Mouse (Mus musculus) liver (tissue): ENCODE measurements around the gene Gm37240.

ENCODE experiments used
- DNase-seq: peaks from one replicate; pipeline ENCODE4 v3.0.0-alpha.2; 2020; ENCODE audit warnings: mixed read lengths

The Gm37240 gene

DNA sequence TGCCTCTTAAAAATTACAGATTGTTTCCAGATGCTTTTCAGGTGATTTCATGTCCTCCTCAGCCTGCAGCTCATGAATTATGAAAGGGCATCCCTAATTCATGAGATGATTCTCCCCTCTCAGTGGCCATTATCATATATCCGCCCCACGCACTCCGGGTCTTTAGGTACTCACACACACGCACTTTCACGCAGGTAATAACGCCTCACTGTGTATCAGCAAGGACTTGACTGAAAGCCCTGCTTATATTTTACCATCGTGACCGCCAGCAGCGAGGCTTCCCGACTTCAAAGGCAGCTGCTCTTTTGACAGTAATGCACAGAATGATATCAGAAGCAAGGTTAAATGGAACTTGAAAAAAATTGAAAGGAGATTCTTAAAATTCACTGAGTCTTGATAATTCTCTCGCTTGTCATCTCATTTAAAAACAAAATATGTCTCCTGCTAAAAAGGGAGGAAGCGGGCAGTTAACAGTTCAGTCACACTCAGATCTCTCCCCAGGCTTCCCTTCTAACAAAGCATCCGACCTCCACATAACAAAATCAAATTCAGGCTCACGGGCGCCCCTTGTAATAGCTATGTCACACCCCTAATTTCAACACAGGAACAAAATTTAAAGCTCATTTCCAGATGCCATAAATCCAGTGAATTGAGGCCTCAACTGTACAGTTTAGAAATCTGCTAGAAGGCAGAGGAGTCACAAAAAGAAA, 66.3 kb downstream of the Gm37240 start:
- DNase-seq, result no peak

DNA sequence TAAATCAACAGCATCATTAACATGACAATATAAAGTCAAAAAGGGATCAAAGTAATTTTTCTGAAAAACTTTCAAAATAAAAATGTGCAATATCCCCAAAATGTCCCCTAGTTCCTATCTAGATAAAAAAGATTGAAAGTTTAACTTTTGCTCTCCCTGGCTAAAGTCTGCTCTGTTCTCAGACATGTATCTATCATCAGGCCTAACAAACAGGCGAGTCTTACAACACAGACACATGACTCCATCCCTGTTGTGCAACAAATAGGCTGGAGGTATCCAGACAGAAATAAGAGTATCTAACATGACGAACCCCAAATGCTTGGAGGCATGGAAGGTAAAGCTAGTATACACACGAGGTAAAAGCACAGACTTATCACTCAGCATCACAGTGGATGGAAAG, 68.0 kb downstream of the Gm37240 start:
- no peak for DNase-seq

DNA sequence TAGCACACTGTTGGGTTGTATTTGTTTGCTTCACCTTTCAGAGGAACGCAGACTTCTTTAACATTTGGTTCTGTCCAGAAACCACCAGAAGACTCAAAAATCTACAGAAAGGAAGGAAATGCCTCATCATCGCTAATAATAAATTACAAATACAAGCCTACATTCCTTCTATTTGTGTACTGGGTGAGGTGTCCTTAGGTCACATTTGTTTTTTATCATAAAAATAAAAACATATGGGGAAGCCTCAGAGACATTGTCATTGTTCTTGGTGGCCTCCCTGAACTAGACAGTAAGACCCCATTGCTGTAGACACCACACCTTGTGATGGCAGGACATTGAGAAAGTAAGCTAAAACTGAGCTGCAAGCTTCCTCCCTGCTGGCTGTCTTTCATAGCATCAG, 70.1 kb downstream of the Gm37240 start, which contains the start of gene Fam160a1:
Gene Fam160a1 (minus strand): TSS at position 101 of the 400 bp plus-strand sequence.
- DNase-seq, result no peak

DNA sequence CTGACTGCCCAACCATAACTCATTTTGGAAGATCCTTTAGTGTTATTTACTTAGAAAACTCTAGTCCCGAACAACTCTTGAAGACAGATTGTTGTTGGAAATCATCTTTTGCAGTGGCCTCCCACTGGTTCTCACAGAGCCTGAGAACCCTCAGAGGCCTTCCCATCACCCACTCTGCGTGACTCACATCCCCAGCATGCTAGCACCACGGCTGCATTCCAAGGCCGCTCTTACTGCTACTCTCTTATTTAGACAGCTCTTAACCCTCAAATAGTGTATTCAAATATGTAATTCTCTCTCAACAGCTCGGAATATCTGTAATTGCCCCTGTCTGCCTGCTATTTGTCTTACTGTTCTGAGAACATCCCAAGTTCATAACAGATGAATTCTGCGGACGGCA, 73.1 kb downstream of the Gm37240 start:
- DNase-seq, result no peak

DNA sequence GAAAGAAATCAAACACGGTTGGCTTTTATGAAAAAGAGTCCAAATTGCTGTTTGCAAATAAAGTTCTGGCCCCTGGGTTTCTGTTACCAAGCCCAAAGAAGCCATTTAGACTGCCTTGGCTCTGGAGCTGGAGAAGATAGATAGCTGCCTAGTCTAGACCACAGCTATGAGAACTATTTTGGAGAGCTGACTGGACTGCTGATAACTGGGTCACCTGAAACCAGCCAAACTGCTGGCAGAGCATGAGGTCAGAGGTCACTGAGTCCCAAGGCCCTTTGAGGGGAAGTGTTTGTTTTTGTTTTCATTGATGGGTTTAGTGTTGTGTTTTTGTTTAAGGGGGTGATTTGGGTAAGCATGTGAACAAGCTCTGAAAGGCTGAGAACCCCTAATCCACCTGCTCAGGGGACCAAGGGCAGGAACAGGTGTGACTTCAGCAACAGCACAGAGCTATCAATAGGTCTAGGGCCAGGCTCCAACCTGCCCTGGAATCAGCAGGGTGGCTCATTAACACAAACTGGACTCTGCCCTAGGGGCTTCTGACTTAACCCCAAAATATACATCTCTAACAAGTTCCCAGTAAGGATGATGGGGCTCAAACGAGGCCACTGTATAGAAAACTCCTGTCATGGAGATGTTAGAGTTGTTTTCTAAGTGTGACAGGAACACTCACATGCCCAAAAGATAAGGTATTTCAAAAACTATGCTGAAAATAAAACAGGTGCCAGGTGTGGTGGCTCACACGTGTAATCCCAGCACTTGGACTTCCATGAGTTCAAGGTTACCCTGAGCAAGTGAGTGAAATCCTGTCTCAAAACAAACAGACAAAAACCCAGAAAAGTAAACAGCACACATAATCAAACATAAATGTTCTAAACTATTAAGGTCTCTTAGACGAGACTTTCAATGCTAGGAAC, 74.0 kb downstream of the Gm37240 start:
- DNase-seq, result no peak

DNA sequence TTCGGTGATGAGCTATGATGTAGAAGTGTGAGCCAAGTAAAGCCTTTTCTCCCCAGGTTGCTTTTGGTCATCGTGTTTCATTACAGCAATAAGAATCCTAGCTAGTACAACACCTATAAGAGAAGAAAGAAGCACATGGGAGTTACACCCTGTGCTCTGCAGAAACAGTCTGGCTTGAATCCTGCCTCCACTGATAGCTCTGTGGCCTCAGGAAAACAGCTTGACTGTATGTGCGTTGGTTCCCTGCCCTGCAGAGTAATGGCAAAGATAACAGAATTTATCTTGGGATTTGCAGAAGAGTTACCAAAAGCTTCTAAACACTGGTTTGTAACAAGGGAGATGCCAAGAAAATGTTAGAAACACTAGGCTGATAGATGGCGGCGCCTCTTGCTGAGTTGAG, 75.3 kb downstream of the Gm37240 start:
- DNase-seq, result peak; percentile 5

DNA sequence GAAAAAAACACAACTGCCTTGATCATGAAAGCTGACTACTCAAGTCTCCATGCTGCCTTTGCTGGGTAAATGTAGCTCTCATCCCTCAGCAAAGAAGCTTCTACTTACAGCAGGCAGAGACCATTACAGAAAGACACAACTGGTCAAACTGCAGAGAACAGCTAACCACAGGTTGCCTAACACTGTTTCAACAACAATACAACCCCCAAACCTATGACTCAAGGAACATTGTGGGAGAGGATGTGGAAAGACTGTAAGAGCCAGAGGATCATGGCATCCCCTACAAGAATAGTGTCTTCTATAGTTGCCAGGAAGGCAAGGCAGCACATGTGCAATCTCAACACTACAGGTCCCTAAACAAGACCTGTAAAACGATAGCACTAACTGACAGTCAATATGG, 94.2 kb downstream of the Gm37240 start:
- no peak for DNase-seq

DNA sequence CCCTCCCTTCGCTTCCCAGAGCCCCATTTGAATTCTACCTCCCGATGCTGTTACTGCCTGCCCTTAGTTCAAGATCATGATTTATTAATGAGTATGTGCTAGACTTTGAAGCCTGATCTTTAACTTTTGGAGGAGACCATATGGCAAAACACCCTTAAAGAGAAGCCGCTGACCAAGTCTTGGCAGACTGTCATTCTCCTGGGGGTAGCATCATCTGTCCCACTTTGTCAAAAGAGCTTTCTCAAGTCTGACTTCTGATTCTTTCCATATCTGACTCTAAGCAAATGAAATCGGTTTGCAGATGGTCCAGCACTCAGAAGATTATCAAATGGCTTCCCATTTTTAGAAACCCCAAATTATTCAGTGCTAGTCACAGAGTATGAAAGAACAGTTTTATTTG, 97.6 kb downstream of the Gm37240 start:
- DNase-seq, result no peak

DNA sequence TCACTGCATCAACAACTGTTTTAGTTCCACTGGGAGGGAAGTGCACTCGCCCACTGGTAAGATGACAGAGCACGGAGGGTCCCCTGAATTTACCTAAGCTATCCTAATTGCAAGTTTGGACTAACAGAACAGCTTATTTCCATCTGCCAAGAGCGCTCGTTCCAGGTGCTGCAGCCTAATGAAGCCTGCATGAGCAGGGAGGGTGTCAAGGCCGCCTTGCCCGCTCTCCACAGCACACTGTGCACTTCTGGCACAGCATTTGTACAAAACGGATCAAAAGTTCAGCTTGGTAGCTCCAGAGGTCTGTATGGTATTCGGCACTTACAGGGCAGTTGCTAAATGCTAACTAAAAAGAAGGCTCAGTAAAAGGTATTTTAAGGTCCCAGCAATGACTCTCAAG, 100.8 kb downstream of the Gm37240 start:
- DNase-seq, result no peak

DNA sequence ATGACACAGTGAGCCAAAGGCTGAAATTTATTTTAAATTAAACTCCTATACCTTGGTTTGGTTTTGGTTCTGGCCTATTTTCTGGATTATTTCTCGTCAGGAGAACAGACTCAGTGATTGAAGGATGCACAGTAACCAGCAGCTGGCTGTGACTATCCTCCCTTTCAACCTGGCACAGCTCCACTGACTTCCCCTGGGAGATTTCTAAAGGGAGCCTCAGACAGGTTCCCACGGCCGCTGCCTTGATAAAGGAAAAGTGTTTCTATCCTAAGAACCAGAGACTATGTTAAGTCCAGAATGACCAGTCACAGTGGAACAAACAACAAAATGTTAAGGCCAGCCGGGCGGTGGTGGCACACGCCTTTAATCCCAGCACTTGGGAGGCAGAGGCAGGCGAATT, 106.4 kb downstream of the Gm37240 start:
- DNase-seq, result no peak

DNA sequence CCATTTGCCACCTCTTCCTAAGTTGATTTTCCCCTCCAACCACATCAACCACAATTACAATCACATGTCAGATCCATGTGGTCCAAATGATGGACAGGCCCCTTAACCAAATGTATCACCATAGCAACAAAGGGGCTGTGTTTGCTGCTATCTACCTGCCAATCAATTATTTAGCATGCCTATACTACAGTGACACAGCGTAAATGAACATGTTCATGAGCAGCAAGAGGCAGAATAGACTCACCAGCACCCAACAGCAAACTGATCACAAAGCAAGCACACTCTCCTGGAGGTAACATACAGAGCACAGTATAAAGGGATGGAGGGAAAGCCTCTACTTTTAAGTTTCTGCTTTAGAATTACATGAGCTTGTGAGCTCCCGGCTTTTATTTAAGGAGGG, 107.0 kb downstream of the Gm37240 start:
- DNase-seq, result no peak

DNA sequence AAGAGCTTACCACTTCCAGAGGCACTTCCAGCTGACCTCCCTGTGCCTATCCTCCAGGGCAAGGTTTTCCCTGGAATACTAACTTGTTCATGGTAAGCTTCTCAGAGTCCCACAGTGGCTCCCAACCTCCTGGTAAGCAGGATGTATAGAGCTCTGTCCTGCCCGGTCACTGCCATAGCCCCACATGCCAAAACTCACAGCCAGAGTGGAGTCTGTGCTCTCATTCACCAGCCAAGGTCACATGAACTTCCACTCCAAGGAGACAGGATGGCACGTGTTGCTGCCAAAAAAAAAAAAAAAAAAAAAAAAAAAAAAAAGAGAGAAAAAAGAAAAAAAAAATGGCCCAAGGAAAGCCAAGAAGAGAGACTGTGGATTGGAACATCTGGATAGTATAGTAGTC, 109.5 kb downstream of the Gm37240 start:
- DNase-seq, result no peak

DNA sequence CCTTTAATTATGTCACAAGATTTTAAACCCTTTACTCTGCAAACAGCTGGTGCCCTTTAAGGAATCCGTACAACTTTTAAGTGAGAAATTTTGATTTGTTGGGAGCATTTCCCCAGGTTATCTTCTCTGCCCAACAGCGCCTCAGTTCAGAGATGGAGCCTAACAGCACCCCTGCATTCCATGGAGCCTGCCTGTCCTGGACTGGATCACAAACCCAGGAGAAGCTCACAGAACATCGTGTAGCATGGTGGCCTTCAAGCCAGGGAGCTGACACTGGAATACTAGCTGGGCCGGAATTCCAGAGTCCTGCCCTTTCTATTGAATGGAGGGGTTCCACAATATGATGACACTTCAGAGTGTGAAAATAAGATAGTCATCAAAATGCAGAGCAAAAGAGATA, 110.0 kb downstream of the Gm37240 start:
- no peak for DNase-seq

DNA sequence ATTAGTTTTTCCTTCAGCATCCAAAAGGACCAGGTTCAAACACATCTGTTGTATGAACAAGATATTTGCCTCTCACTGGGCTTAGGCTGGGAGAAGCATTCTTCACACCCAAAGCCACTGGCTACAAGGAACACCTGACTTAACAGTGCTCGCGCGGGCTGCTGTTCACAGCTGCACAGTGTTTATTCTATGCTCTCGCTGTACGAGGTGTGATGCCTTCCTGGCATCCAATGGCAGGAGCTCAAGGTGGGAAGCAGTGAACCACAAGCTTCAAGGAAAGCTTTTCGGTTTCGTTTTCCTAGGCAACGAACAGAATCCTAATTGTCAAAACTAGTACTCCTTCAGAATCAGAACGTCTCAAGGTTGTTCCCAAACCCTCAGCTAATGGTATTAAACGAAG, 110.6 kb downstream of the Gm37240 start:
- no peak for DNase-seq

DNA sequence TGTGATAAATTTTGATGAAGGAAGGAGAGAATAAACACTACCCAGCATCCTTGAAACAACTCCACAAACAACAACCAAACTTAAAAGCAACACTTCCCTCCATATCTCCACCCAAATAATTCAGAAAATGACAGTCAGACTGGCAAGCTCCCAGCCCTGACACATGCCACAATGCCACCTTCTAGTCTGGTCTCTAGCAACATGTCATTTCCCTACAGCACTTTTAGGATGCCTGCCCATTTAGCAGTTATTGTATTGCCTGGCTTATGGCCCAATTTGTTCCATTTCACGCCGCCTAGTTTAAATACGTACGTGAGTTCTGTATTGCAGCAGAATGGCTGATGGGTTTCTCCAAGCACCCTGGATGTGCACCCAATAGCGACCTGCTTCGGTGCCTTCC, 111.2 kb downstream of the Gm37240 start:
- DNase-seq, result no peak

DNA sequence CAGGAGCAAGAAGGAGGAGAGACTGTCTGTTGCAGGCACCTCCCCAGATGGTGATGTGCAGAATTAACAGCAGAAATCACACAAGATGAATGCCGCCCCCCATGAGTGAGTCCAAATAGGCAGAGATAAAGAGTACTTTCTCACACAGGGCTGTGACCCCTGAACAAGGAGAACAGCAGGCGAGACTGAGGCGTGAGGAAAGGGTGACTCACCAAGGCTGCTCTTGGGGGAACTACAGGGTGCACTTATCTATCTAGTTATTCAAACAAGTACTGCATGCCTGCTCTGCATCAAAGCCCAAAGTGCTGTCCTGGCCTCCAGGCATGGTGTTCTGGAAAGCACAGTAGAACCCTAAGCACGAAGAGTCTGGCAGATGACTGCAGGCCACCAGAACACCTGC, 113.4 kb downstream of the Gm37240 start:
- no peak for DNase-seq

DNA sequence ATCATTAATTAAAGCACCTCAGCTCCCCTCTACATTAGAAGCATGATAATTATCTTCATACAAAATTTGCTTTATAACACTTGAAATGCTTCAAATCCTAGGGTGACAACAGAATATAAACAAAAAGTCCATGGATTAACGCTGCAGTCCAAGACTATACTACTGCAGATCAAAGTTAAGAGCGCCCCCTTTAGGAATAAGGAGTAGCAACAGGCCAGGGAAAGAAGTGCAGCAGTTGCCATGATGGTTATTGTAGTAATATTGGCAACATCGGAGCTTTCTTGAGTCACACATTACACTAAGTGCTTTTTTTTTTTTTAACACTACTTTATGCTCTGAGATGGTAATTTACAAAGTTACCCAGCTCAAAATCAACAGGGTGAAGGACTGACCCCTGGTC, 113.9 kb downstream of the Gm37240 start:
- DNase-seq, result no peak

DNA sequence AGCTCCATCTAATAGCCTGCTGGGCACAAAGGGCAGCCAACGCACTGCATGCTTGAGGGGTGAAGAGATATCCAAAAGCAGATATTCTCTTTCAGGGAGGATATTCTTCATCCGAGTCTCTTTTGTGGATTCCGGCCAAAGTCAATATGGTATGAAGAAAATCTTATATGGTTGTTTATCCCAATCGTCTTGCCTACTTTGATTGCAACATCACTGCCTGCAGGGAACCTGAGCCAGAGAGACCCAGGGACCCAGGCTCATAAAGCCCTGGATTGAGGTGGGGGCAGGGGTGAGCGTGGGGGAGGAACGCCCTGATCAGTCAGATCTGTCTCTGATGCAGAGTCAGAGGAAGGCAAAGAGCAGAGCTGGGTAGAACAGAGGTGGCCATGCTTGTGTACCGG, 122.4 kb downstream of the Gm37240 start:
- DNase-seq, result no peak

DNA sequence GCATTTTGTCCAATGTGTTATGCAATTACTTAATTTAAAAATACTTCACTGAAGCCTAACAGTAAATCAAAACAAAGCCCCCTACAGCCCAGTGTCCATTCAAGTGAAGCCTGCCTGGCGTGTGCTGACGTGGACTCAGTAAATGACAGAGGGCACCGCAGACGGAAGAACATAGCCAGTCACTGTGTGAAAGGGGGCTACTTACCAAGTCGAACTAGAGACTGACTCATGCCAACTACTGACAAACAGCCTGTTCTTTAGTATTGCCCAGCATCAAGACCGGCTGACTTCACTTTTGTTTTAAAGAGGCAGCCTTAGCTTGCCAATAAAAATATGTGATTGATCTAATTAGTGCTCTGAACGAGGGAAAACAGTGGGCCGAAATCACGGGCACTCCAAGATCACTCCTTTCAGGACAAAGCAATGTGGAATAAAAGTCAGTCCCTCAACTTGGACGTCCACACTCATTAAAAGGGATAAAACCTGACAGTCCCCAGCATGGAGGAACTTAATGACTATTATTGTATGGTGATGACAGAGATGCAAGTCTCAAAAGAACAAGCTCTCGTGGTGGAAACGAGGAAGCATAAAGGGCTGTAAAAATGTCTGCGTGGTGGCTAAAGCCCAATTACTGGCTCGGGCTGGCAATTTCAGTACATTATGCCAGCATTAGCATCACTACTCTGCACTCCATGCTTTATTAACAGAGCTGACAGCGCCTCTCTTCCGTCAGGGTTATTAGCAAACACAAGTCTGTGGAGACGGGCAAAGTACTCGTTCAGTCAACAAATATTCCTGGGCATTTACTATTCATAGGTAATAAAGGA, 123.1 kb downstream of the Gm37240 start:
- DNase-seq, result no peak

DNA sequence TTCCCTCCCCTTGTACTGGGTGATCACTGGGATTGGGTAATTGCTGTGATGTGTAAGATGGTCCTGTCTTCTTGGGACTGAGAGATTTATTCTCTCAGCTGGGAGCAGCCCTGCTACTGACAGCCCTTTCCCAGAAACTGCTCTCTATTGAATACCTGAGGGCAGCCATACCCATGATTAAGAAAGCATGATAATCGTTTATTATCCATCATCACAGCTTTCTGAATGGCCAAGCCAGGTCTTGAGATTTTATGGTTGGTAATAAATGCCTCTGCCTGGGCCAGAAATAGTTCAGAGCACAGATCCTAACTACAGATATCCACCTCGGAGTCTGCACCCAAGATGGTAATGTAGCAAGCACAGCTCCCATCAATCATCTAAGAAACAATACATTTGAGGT, 129.4 kb downstream of the Gm37240 start:
- no peak for DNase-seq

DNA sequence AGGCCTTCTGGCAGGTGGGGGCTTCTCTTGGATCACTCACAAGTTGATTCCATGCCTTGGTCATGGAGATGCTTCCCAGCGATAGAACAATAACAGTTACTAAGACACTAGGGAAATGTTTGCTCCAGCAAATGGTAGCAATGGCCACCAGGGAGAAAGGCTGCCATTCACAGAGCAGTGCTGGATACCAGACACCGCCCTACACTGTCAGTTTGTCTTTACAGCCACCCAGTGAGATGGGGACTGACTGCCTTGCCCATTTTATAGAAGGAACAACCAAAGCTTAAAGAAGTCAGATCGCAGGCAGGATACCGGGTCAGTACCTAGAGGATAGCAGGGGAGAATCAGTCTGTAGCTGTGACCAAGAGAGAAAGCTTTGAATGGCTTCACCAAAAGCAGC, 129.9 kb downstream of the Gm37240 start:
- DNase-seq, result no peak

DNA sequence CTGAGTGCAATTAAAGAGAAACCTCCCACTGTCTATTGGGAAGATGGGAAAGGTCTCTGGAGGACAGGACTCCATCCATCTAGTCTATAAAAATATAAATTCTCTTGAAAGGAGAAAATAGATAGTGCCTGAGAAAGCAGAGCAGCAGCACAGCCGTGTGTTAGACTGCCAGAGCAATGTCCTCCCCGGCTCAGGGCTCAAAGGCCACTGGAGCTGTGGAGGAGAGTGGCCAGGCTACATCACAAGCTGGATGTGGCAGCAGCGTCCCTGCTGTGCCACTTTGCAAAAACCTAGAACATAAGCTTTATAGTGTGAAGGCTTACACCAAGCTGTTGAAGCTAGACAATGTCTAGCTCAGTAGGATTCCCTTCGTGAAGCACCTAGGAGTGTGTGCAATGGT, 138.0 kb downstream of the Gm37240 start:
- no peak for DNase-seq

DNA sequence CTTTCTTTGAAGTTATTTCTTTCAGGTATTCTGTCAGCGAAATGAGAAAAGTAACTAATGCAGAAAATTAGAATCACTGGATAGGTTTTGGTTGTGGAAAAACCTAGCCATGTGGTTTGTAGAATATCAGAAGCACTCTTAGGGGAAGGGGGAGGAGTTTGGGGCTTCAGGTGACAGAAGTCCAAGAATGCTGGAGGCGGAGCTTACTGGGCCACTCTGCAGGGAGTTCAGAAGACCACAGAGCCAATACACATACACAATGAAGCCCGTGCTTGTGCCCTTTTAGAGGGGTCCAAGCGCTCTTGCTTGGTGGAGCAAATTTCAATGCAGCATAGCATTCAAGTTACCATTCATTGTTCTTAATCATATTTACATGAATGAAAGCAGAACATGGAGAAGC, 138.5 kb downstream of the Gm37240 start:
- no peak for DNase-seq
